Mouse (Mus musculus): Measurements from ENCODE around the gene Mapk3. TPM values are rescaled to one million over a fixed set of nuclear protein-coding genes. Genes with fewer than 3 reads are reported as not detected.

The Mapk3 gene
- total RNA-seq, 2 experiments from 2014 or later, result 22.3 to 22.4 TPM

DNA sequence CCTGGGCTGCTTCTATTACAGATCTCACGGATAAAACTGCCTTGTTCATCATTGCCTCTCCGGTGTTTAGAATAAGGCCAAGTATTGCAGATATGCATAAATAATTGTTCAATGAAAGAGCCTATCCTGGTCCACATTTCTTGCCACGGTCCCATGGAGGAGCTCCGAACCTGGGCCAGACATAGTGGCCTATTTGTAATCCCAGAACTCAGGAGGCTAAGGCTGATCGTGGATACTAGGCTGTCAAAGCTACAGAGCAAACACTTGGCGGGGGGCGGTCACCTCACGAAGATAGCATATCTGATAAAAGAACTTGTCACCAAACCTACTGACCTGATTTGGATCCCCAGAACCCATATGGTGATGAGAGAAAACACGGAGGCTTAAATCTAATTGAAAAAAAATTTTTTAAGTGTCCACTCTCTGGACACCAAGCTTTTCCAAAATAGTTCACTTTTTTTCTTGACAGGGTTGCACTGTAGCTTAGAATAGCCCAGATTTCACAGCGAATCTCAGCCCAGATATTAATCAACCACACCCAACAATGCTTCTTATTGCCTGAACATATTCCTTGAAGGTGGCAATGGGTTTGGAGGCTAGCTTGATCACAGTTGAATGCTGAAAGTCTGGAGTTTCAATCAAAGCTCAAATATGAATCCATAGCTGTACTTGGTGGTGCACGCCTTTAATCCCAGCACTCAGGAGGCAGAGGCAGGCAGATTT is 33.5 kb downstream of the Mapk3 start:
- intact Hi-C loops (cut with DNase I), result loop anchor here (10.0 kb wide), 1 partner anchor 328 kb away; the partner anchor contains the start of gene Atp2a1
- peak; percentile 62 for DNase-seq
- Histone ChIP-seq H3K27ac (peak overlapping the region; percentile 91), H3K4me3 (peak overlapping the region; percentile 84)
- TF ChIP-seq CTCF (IDR thresholded peaks at IDR 0.05), result no peak

DNA sequence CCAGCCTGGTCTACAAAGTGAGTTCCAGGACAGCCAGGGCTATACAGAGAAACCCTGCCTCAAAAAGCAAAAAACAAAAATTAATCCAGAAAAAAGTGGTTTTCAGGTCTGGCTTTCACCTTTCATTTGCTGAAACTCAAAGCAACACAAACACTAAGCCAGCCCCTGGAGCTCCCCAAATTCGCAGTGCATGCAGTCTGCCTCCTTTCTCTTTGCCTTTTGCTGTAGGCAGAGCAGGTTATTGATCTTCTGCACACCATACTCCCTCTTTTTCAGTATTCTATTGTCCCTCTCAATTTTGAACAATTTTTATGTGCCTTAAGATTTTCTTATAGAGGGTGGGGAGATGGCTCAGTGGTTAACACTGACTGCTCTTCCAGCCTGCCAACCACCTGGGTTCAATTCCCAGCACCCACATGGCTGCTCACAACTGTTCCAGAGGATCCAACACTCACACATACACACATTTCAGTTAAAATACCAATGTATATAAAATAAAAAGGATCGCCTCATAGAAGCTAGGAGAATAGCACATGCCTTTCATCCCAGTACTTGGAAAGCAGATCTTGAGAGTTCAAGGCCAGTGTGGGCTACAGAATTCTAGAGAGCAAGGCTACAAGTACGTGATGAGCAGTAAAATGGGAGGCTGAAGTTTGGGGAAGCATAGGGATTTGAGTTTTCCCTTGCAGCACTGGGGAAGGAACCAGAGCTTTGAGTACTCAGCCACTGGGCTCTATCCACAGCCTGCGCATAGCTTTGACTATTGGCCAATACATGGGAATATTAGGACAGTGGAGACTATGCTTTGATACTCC is 34.3 kb downstream of the Mapk3 start:
- DNase-seq, result no peak
- Histone ChIP-seq H3K4me3 (no peak overlapping the region; the same call in 1 of the 2 replicates), H3K27ac (peak overlapping the region; percentile 99; the same call in 1 of the 2 replicates)
- intact Hi-C loops (cut with DNase I), result loop anchor here (10.0 kb wide), 1 partner anchor 329 kb away; the partner anchor contains the start of gene Atp2a1
- no peak for TF ChIP-seq CTCF (IDR thresholded peaks at IDR 0.05)

DNA sequence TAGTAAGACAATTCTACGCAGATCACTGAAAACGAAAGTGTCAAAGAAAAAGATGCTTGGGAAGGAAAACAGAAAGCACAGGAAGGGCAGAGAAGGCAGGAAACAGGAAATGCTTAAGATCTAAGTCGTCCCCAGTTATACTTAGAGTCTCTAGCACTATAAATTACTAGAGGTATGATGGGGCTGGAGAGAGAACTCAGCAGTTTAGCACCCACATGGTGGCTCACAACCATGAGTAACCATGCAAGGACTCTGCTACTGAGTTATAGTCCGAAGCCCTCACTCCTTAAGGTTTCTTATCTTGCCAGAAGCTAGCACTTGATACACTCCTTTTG is 34.8 kb downstream of the Mapk3 start:
- H3K27ac ChIP-seq, result peak overlapping the region; percentile 99; the same call in 1 of the 2 replicates
- no peak overlapping the region for H3K4me3 ChIP-seq
- TF ChIP-seq CTCF (IDR thresholded peaks at IDR 0.05), result no peak
- DNase-seq, result no peak
- intact Hi-C loops (cut with DNase I), result loop anchor here (10.0 kb wide), 1 partner anchor 329 kb away; the partner anchor contains the start of gene Atp2a1

DNA sequence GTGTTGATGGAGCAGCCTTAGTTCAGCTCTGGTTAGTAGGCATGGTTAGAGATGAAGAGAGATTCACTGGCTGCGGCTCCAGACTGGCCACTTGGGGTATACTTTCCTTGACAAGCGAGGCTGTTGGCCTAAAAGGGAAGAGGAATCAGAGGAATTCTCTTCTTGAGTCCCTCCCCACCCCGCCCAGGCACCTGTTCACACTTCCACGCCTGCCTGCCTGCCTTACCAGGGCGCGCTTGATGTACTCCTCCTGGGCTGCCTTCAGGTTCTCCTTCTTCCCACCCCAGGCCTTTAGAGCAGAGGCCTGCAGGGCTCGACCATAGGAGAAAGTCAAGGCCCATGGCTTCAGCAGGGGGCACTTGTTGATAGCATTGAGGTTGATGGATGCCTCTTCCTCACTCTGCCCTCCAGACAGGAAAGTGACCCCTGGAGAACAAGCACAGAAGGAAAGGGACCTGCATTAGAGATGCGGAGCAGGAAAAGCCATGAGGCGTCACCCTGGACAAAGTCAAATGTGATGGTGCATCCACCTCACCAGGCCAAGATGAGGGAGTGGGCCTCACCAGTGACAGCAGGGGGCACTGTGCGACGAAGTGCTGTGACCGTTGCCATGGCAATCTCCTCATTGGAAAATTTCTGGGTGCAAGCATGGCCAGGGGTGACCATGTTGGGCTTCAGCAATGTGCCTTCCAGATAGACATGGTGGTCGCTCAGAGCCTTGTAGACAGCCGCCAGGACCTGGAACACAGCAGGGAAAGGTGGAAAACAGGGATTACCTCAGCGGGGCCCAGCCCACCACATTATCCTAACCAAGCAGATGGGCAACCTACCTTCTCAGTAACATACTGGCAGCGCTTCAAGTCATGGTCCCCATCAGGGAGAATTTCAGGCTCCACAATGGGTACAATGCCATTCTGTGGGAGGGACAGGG is 36.3 kb downstream of the Mapk3 start:
- intact Hi-C loops (cut with DNase I), result loop anchor here (10.0 kb wide), 1 partner anchor 331 kb away; the partner anchor contains the start of gene Atp2a1
- Histone ChIP-seq H3K27ac (peak overlapping the region; percentile 99), H3K4me3 (peak overlapping the region; percentile 93)
- DNase-seq, result peak; percentile 50
- TF ChIP-seq CTCF (IDR thresholded peaks at IDR 0.05), result peak; percentile 45

DNA sequence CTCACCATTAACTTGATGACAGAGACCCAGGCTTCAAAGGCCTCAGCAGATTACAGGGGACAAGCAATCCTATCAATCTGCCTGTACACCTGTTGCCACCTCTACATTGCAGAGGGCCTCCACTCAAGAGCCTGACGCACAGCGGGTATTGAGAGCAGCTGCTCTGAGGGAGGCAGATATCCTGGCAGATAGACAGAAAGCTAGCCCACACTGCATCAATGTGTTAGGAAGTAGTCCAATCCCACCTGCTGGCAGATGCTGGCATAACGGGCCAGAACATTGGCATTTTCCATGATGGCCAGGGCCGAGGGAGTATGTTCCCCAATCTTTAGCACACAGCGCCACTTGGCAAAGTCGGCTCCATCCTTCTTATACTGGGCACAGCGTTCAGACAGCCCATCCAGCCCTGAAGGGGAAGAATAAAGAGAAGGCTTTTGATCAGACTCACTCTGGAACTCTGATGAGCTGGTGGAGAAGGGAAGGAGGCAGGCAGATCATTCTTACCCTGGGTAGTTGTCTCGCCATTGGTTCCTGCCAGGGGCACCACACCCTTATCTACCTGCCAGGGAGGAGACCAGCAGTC is 37.0 kb downstream of the Mapk3 start:
- peak overlapping the region; percentile 99 for H3K27ac ChIP-seq
- TF ChIP-seq CTCF (IDR thresholded peaks at IDR 0.05), result peak; percentile 42; the same call in 1 of the 2 replicates
- peak; percentile 62 for DNase-seq
- peak overlapping the region; percentile 93 for H3K4me3 ChIP-seq
- intact Hi-C loops (cut with DNase I), result loop anchor here (10.0 kb wide), 1 partner anchor 332 kb away; the partner anchor contains the start of gene Atp2a1

DNA sequence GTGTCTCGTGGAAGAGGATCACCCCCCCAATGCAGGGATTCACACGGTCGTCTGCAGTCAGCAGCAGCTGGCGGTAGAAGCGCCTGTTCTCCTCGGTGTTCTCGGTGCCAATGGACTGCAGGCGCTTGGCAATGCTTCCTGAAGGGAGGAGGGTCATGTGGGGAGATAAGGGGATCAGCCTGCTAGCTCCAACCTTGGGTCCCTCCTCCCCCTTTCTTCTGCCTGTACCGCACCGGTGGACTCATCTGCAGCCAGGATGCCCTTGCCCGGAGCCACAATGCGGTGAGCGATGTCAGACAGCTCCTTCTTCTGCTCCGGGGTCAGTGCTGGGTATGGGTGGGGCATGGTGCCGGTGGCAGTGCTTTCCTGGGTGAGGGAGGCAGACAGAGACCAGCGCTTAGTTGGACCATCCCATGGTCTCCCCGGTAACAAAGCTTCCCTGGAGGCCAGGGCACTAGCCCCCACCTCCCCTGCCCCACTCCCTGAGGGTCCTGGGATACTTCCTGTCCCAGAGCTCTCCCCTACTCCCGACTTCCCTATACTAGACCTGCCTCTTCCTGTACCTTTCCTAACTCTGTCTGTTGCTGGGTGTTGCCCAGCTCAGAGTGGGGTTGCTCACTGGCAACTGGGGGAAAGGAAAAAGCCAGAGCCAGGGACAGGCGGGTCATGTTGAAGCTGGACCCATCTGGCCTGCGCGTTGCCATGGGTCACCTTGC is 38.2 kb downstream of the Mapk3 start, which contains the start of gene Fam57b:
Gene Fam57b, plus strand, starts transcription at position 258 of the 716 bp plus-strand sequence.
- no peak for TF ChIP-seq CTCF (IDR thresholded peaks at IDR 0.05)
- H3K4me3 ChIP-seq, result peak within 1 kb of the TSS; percentile 93
- intact Hi-C loops (cut with DNase I), result loop anchor here (10.0 kb wide), 1 partner anchor 333 kb away; the partner anchor contains the start of gene Atp2a1
- peak; percentile 59 for DNase-seq
- peak within 1 kb of the TSS; percentile 99 for H3K27ac ChIP-seq

DNA sequence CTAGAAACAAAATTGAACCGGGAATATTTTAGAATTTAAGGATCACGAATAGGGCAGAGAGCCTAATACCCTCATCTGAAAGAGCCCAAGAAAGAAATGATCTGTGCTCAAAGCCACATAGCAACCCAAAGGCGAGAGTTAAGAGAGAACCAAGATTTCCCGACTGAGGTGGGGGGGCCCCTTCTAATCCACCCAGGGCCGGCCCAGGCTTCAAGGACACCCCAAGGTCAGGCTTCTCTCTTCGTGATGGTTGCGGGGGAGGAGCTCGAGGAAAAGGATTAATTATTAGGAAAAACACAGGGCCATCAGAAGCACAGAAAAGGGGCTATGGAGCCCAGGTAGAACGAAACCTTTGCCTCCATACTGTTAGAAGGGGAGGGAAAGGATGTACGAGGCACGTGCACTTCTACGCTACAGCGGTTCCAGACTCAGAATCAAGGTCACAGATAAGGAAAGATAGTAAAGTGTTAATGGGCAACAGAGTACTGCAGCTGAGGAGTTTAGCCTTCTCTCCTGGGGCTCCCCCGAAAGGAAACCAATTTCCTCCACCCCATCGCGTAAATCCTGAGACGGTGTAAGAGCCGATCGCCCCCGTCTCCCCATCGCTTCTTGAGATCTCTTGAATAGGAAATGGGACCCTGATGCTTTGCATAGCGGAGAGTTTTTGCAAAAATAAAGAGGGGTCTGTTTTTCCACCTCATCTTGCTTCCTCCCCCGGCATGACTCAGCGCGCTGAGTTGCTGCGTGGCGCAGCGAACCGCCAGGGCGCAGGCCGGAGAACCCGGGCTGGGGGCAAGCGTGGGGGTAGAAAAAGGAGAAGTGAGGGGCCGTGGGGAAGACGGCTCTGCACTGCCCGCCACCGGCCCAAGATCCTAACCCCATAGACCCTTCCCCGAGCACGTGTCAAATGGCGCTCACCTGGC is 39.0 kb downstream of the Mapk3 start:
- intact Hi-C loops (cut with DNase I), result loop anchor here (10.0 kb wide), 1 partner anchor 334 kb away; the partner anchor contains the start of gene Atp2a1
- TF ChIP-seq CTCF (IDR thresholded peaks at IDR 0.05), result no peak
- Histone ChIP-seq H3K4me3 (peak overlapping the region; percentile 93), H3K27ac (peak overlapping the region; percentile 99)
- DNase-seq, result peak; percentile 54

DNA sequence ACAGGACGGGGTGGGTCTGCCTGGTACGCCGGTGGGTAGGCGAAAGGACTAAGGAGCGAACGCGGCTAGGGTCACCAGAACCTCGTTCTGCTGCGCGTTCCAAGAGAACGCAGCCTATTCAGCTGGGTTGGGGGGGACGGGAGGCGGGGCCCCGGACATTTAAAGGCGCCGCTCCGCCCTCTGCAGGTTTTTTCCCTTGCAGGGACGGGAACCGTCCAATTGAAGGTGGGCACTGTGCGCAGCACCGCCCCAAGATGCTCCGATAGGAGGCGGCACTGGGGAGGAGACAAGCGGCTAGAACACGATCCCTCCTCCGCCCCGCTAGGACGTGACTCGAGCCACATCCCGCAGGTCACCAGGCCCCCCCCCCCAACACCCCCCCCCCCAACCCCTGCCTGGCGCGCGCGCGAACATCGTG is 39.7 kb downstream of the Mapk3 start:
- peak overlapping the region; percentile 93 for H3K4me3 ChIP-seq
- H3K27ac ChIP-seq, result peak overlapping the region; percentile 99
- DNase-seq, result peak; percentile 96
- intact Hi-C loops (cut with DNase I), result loop anchor here (10.0 kb wide), 1 partner anchor 334 kb away; the partner anchor contains the start of gene Atp2a1
- no peak for TF ChIP-seq CTCF (IDR thresholded peaks at IDR 0.05)

DNA sequence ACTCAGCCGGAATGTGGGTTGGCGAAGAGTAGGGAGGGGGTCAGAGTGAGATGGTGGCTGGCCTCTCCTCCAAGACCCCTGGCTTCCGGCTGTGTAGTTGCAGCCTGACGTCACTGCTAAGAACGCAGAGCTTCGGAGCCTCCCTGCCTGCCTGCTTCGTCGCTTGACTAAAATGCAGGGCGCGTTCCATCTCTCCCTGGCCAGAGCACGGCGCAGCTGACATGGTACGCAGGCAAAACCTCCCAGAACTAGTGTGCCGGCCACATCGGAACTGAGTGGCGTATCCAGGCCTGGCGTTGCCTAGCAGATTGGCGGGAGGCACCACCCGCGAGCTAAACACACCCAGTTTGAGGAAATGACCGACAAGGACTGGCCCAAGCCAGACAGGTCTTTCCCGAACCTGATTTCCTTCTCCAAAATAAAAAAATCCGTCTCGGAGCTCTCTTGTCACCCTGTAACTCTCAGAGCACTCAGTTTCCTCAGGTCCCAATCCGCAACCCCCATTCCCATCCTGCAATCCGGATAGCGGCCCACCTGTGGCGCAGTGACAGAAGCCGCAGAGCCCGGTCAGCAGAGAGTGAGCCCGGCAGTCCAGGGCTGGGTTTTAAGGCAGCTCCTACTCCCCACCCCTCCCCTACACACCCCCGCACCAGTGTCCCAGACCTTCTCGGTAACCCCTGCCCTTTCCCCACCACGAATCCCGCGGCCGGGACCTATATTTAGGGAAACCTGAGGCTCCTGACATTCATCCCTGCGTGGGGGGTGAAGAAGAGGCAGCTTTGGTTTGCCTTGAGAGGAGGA is 40.3 kb downstream of the Mapk3 start:
- DNase-seq, result peak; percentile 92
- intact Hi-C loops (cut with DNase I), result loop anchor here (5.0 to 10.0 kb wide), 2 partner anchors 335 to 413 kb away; partner anchors contain the start of gene Atp2a1
- Histone ChIP-seq H3K27ac (peak overlapping the region; percentile 99), H3K4me3 (peak overlapping the region; percentile 93)
- TF ChIP-seq CTCF (IDR thresholded peaks at IDR 0.05), result peak; percentile 48

All from gastrocnemius, adult 2 months (tissue).